Mouse (Mus musculus) hindbrain, postnatal 0 days (tissue): ENCODE data around the gene Insc. TPM values are rescaled to one million over a fixed set of nuclear protein-coding genes. Genes with fewer than 3 reads are reported as not detected.

Experiments
- ATAC-seq: fragments of 200-750 bp; cut with Nextera tagmentation; 2 replicates; pipeline ENCODE4 v1.8.0; 2017; ENCODE audit warnings: mild to moderate bottlenecking, moderate TSS enrichment, moderate library complexity
- DNase-seq: peaks from one replicate; pipeline ENCODE4 v3.0.0-alpha.2; 2015; ENCODE audit warnings: low spot score
- H3K27ac ChIP-seq: fragments of 300-500 bp; sonication (generic); 2 replicates; pipeline ENCODE4 v1.5.1; 2014; ENCODE audit warnings: mild to moderate bottlenecking
- H3K27me3 ChIP-seq: fragments of 300-500 bp; sonication (generic); 2 replicates; pipeline ENCODE4 v1.6.1; 2014; ENCODE audit warnings: low read length, mixed read lengths; ENCODE audit not compliant: insufficient read depth
- H3K36me3 ChIP-seq: fragments of 300-500 bp; sonication (generic); 2 replicates; pipeline ENCODE4 v1.6.1; 2014; ENCODE audit warnings: low read length, mixed read lengths; ENCODE audit not compliant: insufficient read depth
- H3K4me1 ChIP-seq: fragments of 300-500 bp; sonication (generic); 2 replicates; pipeline ENCODE4 v1.6.1; 2014; ENCODE audit warnings: antibody characterized with exemption, low read length, mixed read lengths; ENCODE audit not compliant: insufficient read depth
- H3K4me2 ChIP-seq: fragments of 300-500 bp; sonication (generic); 2 replicates; pipeline ENCODE4 v1.6.1; 2014; ENCODE audit warnings: low read depth, mild to moderate bottlenecking, low read length, moderate library complexity, mixed read lengths
- H3K4me3 ChIP-seq: fragments of 300-500 bp; sonication (generic); 2 replicates; pipeline ENCODE4 v1.5.1; 2014; ENCODE audit warnings: low read length
- H3K9ac ChIP-seq: fragments of 300-500 bp; sonication (generic); replicated peaks from 2 replicates; pipeline ENCODE4 v1.6.1; 2014; ENCODE audit warnings: mild to moderate bottlenecking, low read length, moderate library complexity, mixed read lengths
- H3K9me3 ChIP-seq: fragments of 300-500 bp; sonication (generic); 2 replicates; pipeline ENCODE4 v1.6.1; 2016; ENCODE audit warnings: low read length, mixed read lengths
- CTCF ChIP-seq: IDR thresholded peaks from 2 replicates; pipeline ENCODE4 v1.5.1; 2016; ENCODE audit warnings: antibody characterized with exemption, control low read depth, low read depth
- WGBS: fragments of 180-500 bp; shearing (Covaris S2); extraction: QIAGEN DNeasy Blood & Tissue Kit; methylation state at CpG from one replicate; pipeline ENCODE4 v1.1.7; 2014; 5-methylcytosine and 5-hydroxymethylcytosine counted together
- polyA plus RNA-seq: library from polyadenylated mRNA; unstranded; fragments of >200 nt; fragmentation: Nextera tagmentation; extraction: Ambion mirVana; gene quantifications from 2 replicates; pipeline ENCODE4 v1.2.1, GENCODE M21; 2015
- total RNA-seq: library from RNA; depleted of rRNA; stranded (reverse); fragments of >200 nt; gene quantifications from 2 replicates; pipeline ENCODE4 v1.2.3, GENCODE M21; 2014; rRNA removed

Insc gene
- total and polyA plus RNA-seq, 2 experiments from 2014 or later = 5.2 to 9.7 TPM

DNA sequence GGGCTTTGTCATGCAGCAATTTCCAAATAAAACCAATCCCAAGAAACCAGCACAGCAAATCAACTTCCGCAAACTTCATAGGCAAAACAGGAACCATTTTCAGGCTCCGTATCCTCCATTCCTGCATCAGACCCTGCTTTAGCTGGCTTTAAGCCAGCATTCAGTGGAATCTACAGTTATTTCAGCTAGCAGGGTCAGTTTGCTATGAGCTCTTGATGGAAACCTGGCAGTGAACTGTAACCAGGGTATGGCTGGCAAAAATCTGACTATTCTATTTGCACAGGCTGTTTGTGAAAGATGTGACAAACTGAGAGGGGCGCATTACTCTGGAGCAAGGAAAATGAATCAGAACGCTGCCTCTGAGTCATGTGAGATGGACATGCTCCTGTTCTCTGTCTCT, 146.7 kb downstream of the Insc start:
- Histone ChIP-seq H3K27ac (no peak overlapping the region), H3K4me2 (no peak overlapping the region), H3K4me1 (no peaks in the 10 kb centered on the region), H3K9ac (no peak overlapping the region), H3K36me3 (no peaks in the 10 kb centered on the region), H3K9me3 (no peaks in the 10 kb centered on the region), H3K27me3 (no peaks in the 10 kb centered on the region), H3K4me3 (no peak overlapping the region)
- DNase-seq (peak; percentile 28), ATAC-seq (no peak)
- TF ChIP-seq CTCF = no peak
- 80% methylated on average over 4 of the region's 4 CpGs for WGBS

DNA sequence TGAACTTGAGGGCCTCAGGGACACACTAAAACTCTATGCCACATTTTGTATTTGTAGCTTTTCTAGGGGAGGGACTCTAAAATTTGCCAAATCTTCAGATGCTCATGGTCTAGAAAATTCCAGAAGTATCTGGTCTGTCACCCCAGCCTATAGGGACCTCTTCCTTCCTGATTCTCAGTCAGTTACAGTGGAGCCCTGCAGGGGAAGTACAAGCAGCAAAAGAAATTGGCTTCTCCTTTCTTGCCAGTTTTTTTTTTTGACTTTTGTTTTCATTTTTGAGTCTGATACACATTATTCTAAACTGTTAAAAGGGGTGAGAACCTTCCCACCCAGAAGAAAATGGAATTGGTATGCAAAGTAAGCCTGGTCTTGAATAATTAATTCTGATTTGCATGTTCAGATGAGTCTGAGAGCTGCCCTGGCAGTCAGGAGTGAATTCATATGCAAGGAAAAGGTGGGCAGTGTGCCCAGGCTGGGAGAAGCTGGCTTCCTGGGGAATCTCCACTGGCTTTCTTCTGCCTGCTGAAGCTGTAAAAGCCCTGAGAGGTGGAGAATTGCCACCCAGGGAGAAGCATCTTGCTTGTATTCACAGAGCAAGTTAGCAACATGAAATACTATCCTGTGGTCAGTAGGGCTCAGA, 149.2 kb downstream of the Insc start:
- ATAC-seq (peak; percentile 83), DNase-seq (peak; percentile 91)
- peak overlapping the region; percentile 20; the same call in 1 of the 2 replicates for H3K27ac ChIP-seq
- H3K4me3 ChIP-seq = no peak overlapping the region
- H3K27me3 ChIP-seq = no peaks in the 10 kb centered on the region
- H3K36me3 ChIP-seq = no peaks in the 10 kb centered on the region
- TF ChIP-seq CTCF = no peak
- no peak overlapping the region for H3K4me2 ChIP-seq
- H3K9ac ChIP-seq = no peak overlapping the region
- H3K4me1 ChIP-seq = no peaks in the 10 kb centered on the region
- H3K9me3 ChIP-seq = no peaks in the 10 kb centered on the region

DNA sequence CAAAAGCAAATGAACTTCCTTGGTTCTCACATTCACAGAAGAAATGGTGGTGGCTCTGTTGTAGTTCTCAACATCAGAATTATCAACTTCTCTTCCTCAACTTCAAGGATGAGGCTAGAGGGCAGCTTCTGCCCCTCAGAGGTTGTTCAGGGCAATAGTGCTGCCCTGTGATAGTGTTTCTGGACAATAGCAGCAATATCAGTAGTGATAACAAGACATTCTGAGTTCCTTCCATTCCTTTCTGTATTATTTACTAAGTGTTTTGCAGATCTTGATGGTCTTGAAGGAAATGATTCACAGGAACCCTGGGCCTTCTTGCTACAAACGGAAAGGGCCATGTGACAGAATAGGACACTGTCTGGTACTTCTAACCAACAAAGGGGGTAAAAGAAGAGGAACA, 150.4 kb downstream of the Insc start:
- Histone ChIP-seq H3K4me2 (no peak overlapping the region), H3K4me1 (no peaks in the 10 kb centered on the region), H3K27ac (no peak overlapping the region), H3K27me3 (no peaks in the 10 kb centered on the region), H3K36me3 (no peaks in the 10 kb centered on the region), H3K4me3 (no peak overlapping the region), H3K9me3 (no peaks in the 10 kb centered on the region), H3K9ac (no peak overlapping the region)
- DNase-seq (no peak), ATAC-seq (no peak)
- WGBS = 90% methylated on average over 1 of the region's 1 CpGs
- no peak for TF ChIP-seq CTCF

DNA sequence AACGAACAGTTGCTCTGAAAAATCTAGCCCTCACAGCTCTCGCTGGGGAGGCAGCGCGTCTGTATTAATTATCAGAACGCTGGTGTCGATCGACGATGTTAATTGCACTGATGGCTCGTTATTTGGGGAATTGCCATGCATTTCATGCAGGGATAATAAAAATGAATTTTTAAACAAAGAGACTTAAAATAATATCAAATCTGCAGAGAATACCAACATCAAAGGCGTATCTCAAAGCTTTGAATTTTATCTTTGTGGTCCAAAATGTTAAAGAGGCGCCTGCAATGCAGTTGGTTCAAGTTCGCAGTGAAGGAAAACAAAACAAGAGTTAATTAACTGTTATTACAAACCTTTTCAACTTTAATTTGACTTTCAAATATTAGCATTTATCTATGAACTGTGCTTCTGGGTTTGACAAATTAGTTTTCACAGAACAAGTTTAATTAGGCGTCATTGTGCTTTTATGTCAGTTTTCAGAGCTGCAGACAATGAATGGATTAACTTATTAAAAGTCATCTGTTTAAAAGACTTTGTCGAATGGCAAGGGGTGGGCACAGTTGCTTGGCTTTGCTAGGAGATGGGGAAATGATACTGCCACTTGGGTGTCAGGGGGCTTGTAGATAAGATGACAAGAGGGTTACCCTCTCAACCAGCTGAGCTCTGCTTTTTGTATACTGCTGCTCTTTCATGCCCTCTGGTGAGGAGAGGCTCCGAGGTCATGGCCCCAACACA, 153.6 kb downstream of the Insc start:
- no peak overlapping the region for H3K9ac ChIP-seq
- no peak for TF ChIP-seq CTCF
- no peak overlapping the region for H3K4me3 ChIP-seq
- no peaks in the 10 kb centered on the region for H3K4me1 ChIP-seq
- no peaks in the 10 kb centered on the region for H3K36me3 ChIP-seq
- no peak overlapping the region for H3K27ac ChIP-seq
- peak; percentile 43 for DNase-seq
- no peak for ATAC-seq
- 39% methylated on average over 15 of the region's 15 CpGs for WGBS
- no peaks in the 10 kb centered on the region for H3K9me3 ChIP-seq
- H3K27me3 ChIP-seq = no peaks in the 10 kb centered on the region
- 0 out of 2 replicates have a peak overlapping the region, but pooled peaks have one; percentile 11 for H3K4me2 ChIP-seq

Other genes with a start within 250 kb of the Insc start
- 1.9 and 3.8 TPM in 2 replicates for gene Cyp2r1, start 180.7 kb upstream of the Insc start, total RNA-seq
- 1.2 TPM in 2 replicates for gene Cyp2r1, start 180.7 kb upstream of the Insc start, polyA plus RNA-seq
- 27.4 and 52.9 TPM in 2 replicates for gene Calca, start 107.3 kb upstream of the Insc start, total RNA-seq
- gene Calca, start 107.3 kb upstream of the Insc start, polyA plus RNA-seq = 38.5 and 44.6 TPM in 2 replicates
- 8.1 and 11.5 TPM in 2 replicates for gene Calcb, start 25.1 kb upstream of the Insc start, total RNA-seq
- 13.0 and 13.4 TPM in 2 replicates for gene Calcb, start 25.1 kb upstream of the Insc start, polyA plus RNA-seq